Mouse (Mus musculus) heart, adult 2 months (tissue): ENCODE measurements around the gene Lyl1. TPM values are rescaled to one million over a fixed set of nuclear protein-coding genes. Genes with fewer than 3 reads are reported as not detected.

Experiments
- DNase-seq, 2 experiments: peaks; one replicate each; pipeline ENCODE4 v3.0.0; 2021
- H3K27ac ChIP-seq: fragments of 200-600 bp; 2 replicates; pipeline ENCODE4 v1.8.1; 2022
- H3K27me3 ChIP-seq: fragments of 200-500 bp; 2 replicates; pipeline ENCODE4 v1.6.1; 2012; ENCODE audit warnings: mild to moderate bottlenecking, low read length, inconsistent platforms, mixed read lengths; ENCODE audit not compliant: control insufficient read depth, insufficient read depth
- H3K36me3 ChIP-seq: fragments of 200-500 bp; 2 replicates; pipeline ENCODE4 v1.6.1; 2012; ENCODE audit warnings: low read length, inconsistent platforms; ENCODE audit not compliant: control insufficient read depth, insufficient read depth
- H3K4me1 ChIP-seq: fragments of 200-500 bp; 2 replicates; pipeline ENCODE4 v1.6.1; 2011; ENCODE audit warnings: low read length; ENCODE audit not compliant: control insufficient read depth, insufficient read depth
- H3K4me3 ChIP-seq: fragments of 200-600 bp; 2 replicates; pipeline ENCODE4 v1.8.1; 2022
- H3K79me2 ChIP-seq: fragments of 200-500 bp; replicated peaks from 2 replicates; pipeline ENCODE4 v1.6.1; 2012; ENCODE audit warnings: mild to moderate bottlenecking, inconsistent platforms, low read length, moderate library complexity, mixed read lengths; ENCODE audit not compliant: control insufficient read depth, insufficient read depth
- H3K9ac ChIP-seq: fragments of 200-500 bp; 2 replicates; pipeline ENCODE4 v1.6.1; 2012; ENCODE audit warnings: low read depth, mild to moderate bottlenecking, control low read depth, inconsistent platforms, low read length, mixed read lengths
- CTCF ChIP-seq: fragments of 200-600 bp; IDR thresholded peaks from 2 replicates; pipeline ENCODE4 v1.8.1; 2022; ENCODE audit warnings: antibody characterized with exemption, mild to moderate bottlenecking, moderate library complexity
- EP300 ChIP-seq: fragments of 200-500 bp; IDR thresholded peaks from 2 replicates; pipeline ENCODE4 v1.6.1; 2011; ENCODE audit warnings: low read depth, low read length, control low read depth; ENCODE audit not compliant: insufficient read depth
- POLR2A ChIP-seq: fragments of 200-500 bp; IDR thresholded peaks from 2 replicates; pipeline ENCODE4 v1.6.1; 2011; ENCODE audit warnings: mild to moderate bottlenecking, low read depth, low read length, control low read depth; ENCODE audit not compliant: insufficient read depth
- WGBS: fragments of 180-500 bp; shearing (Covaris S2); methylation state at CpG from one replicate; pipeline ENCODE4 v1.1.7; 2018; 5-methylcytosine and 5-hydroxymethylcytosine counted together
- intact Hi-C: fragments of 180-260 bp; cut with DNase I; formaldehyde crosslinking; loops from one replicate; pipeline ENCODE4 v1.15.1; 2025
- polyA plus RNA-seq: library from polyadenylated mRNA; depleted of rRNA; stranded (reverse); fragments of >200 nt; gene quantifications from 2 replicates; pipeline ENCODE4 v1.2.3, GENCODE M21; 2012; rRNA removed
- total RNA-seq, 2 experiments: library from RNA; stranded (reverse); gene quantifications; 2 replicates each; pipeline ENCODE4 v1.2.3; 2021

The Lyl1 gene
- total and polyA plus RNA-seq, 3 experiments = 3.0 to 7.7 (median 3.7) TPM

GRCm38 (mm10) chr8:84743517-84744420 is 42.5 kb downstream of the Lyl1 start:
- peak; percentile 83 to 84 for DNase-seq
- intact Hi-C loops = no loop called here
- no peak overlapping the region for H3K4me3 ChIP-seq
- peak overlapping the region; percentile 14; the same call in 1 of the 2 replicates for H3K9ac ChIP-seq
- H3K27me3 ChIP-seq = no peaks in the 10 kb centered on the region
- 23% methylated on average over 17 of the region's 17 CpGs for WGBS
- H3K27ac ChIP-seq = peak overlapping the region; percentile 78
- H3K4me1 ChIP-seq = peaks cover 40% of the 10 kb centered on the region
- peaks cover 2% of the 10 kb centered on the region; the same call in 1 of the 2 replicates for H3K79me2 ChIP-seq
- H3K36me3 ChIP-seq = no peaks in the 10 kb centered on the region; the same call in 1 of the 2 replicates
- no peak for TF ChIP-seq POLR2A
- 0 out of 2 replicates have a peak, but pooled peaks have one; percentile 29 for TF ChIP-seq EP300

DNA sequence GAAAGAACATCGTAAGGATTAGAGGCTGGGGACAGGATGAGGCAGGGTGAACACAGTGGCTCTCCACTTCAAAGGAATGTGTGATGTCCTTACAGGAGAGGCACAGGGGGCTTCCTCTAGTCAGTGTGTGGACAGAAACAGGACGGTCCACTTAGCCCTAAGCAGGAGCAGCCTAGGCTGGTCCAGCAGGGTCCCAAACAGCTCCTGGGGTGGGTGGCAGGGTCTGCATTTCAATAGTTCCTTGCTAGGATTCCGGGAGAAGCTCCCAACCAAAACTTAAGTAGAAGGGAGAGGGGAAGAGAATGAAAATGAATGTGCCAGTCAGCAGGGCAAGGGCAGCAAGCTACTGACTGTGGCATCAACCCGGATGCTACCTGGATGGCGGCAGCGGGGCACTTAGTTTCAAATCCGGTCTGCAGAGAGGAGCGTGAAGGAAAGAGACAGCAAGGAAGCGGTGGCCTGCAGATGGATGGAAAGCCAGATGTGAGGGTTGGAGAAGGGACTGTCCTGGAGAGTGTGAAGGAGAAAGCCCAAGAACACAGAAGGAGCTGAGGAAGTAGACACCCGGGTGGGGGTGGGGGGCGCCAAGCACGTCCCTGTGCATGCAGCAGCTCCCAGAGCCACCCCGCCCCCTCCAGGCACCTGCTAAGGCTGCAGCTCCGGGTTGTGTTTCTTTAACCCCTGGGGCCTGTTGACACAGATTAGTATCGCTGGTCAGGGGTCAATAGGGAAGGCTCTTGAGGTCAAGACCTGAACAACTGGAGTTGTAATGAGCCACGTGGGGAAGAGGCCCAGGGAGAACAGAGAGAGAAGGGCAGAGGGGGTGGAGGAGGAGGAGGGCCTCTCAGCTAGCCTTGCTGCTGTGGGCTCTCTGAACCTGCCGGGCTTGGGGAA is 44.0 kb downstream of the Lyl1 start:
- peaks cover 2% of the 10 kb centered on the region for H3K79me2 ChIP-seq
- no peak for DNase-seq
- H3K27ac ChIP-seq = no peak overlapping the region
- H3K36me3 ChIP-seq = no peaks in the 10 kb centered on the region; the same call in 1 of the 2 replicates
- intact Hi-C loops = no loop called here
- WGBS = 38% methylated on average over 17 of the region's 17 CpGs
- H3K27me3 ChIP-seq = no peaks in the 10 kb centered on the region
- H3K4me1 ChIP-seq = peaks cover 35% of the 10 kb centered on the region
- H3K9ac ChIP-seq = no peak overlapping the region; the same call in 1 of the 2 replicates
- no peak overlapping the region for H3K4me3 ChIP-seq
- TF ChIP-seq CTCF = no peak
- no peak for TF ChIP-seq POLR2A
- TF ChIP-seq EP300 = no peak

- peaks cover 13% of the 10 kb centered on the region for H3K4me1 ChIP-seq
- intact Hi-C loops = no loop called here
- no peaks in the 10 kb centered on the region for H3K27me3 ChIP-seq
- TF ChIP-seq CTCF (no peak), POLR2A (no peak), EP300 (no peak)
- H3K79me2 ChIP-seq = peaks cover 2% of the 10 kb centered on the region
- H3K36me3 ChIP-seq = no peaks in the 10 kb centered on the region
- H3K27ac ChIP-seq = peak overlapping the region; percentile 40
- WGBS = 68% methylated on average over 16 of the region's 16 CpGs
- DNase-seq = no peak
- no peak overlapping the region for H3K9ac ChIP-seq
- no peak overlapping the region for H3K4me3 ChIP-seq
Observed at GRCm38 (mm10) chr8:84749519-84749918, 48.3 kb downstream of the Lyl1 start.

DNA sequence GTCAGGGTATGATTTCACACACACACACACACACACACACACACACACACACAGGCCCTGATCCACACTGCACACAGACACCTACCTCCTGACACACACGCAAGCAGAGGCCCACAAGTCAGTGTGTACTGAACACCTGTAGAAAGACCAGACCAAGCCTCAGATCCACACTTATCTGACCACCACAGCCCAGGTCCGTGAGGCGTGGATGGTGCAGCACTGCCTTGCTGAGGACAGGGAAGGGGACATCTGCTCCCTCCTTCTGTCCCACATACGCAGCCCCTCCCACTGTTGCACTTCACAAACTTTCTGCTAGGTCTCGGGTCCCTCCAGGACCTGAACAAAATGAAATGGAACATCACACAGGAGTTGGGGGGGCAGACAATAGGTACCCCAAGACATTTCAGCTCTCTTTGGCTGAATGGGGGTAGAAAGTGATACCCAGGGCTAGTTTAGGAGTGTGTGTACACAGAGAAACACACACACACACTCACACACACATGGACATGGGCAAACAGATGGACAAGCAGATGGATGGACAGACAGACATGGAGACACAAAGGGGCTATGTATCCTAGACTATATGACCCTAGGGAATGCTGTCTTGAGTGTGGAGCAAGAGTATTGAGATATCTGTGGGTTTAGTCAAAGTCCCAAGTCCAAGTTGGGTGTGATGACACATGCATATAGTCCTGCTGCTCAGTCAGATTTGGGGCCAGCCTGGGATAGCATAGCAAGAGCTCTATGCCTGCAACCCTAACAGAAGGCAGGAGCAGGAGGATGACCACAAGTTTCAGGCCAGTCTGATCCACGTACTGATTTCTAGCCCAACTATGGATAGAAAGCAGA is 51.7 kb downstream of the Lyl1 start:
- Histone ChIP-seq H3K79me2 (peaks cover 4% of the 10 kb centered on the region), H3K9ac (no peak overlapping the region), H3K27ac (no peak overlapping the region), H3K27me3 (no peaks in the 10 kb centered on the region), H3K36me3 (no peaks in the 10 kb centered on the region), H3K4me1 (peaks cover 7% of the 10 kb centered on the region; the same call in 1 of the 2 replicates), H3K4me3 (no peak overlapping the region)
- no peak for DNase-seq
- WGBS = 89% methylated on average over 6 of the region's 6 CpGs
- intact Hi-C loops = no loop called here
- TF ChIP-seq CTCF (no peak), EP300 (no peak), POLR2A (no peak)

Other genes starting within 250 kb of the Lyl1 start
- gene Ier2, start 38.6 kb upstream of the Lyl1 start, total RNA-seq = 10 to 100 TPM; 11.8 to 13.0 TPM
- gene Ier2, start 38.6 kb upstream of the Lyl1 start, polyA plus RNA-seq = 6.8 and 8.1 TPM in 2 replicates
- 10 to 100 TPM; 32.0 to 37.4 TPM for gene Trmt1, start 15.2 kb upstream of the Lyl1 start, total RNA-seq
- gene Trmt1, start 15.2 kb upstream of the Lyl1 start, polyA plus RNA-seq = 39.9 and 50.8 TPM in 2 replicates
- gene Nacc1, start 13.6 kb upstream of the Lyl1 start, total RNA-seq = 10 to 100 TPM; 30.5 to 31.0 TPM
- 45.3 and 50.5 TPM in 2 replicates for gene Nacc1, start 13.6 kb upstream of the Lyl1 start, polyA plus RNA-seq
- under 1 TPM in 1 of 2 experiments, not detected in 1; 0.55 TPM for gene G430095P16Rik, start 21.6 kb downstream of the Lyl1 start, total RNA-seq
- 0.70 TPM in 1 of 2 replicates, not detected in the other for gene G430095P16Rik, start 21.6 kb downstream of the Lyl1 start, polyA plus RNA-seq
- 100 to 1,000 TPM; 274 to 297 TPM for gene Nfix, start 98.9 kb downstream of the Lyl1 start, total RNA-seq
- 49.0 and 68.7 TPM in 2 replicates for gene Nfix, start 98.9 kb downstream of the Lyl1 start, polyA plus RNA-seq
- 10 to 100 TPM; 11.2 to 12.3 TPM for gene Dand5, start 121.4 kb downstream of the Lyl1 start, total RNA-seq
- gene Dand5, start 121.4 kb downstream of the Lyl1 start, polyA plus RNA-seq = 6.1 and 7.6 TPM in 2 replicates
- 10 to 100 TPM; 27.4 to 29.7 TPM for gene Gadd45gip1, start 130.1 kb downstream of the Lyl1 start, total RNA-seq
- 13.4 and 21.2 TPM in 2 replicates for gene Gadd45gip1, start 130.1 kb downstream of the Lyl1 start, polyA plus RNA-seq
- 10 to 100 TPM; 85.1 to 87.6 TPM for gene Rad23a, start 139.2 kb downstream of the Lyl1 start, total RNA-seq
- 77.3 and 101 TPM in 2 replicates for gene Rad23a, start 139.2 kb downstream of the Lyl1 start, polyA plus RNA-seq
- 100 to 1,000 TPM; 352 to 416 TPM for gene Calr, start 145.5 kb downstream of the Lyl1 start, total RNA-seq
- 154 and 269 TPM in 2 replicates for gene Calr, start 145.5 kb downstream of the Lyl1 start, polyA plus RNA-seq
- 10 to 100 TPM; 21.8 to 24.5 TPM for gene Farsa, start 155.5 kb downstream of the Lyl1 start, total RNA-seq
- 32.5 and 41.4 TPM in 2 replicates for gene Farsa, start 155.5 kb downstream of the Lyl1 start, polyA plus RNA-seq
- gene Syce2, start 170.7 kb downstream of the Lyl1 start, total RNA-seq = 1 to 10 TPM; 2.6 to 4.3 TPM
- gene Syce2, start 170.7 kb downstream of the Lyl1 start, polyA plus RNA-seq = 0.33 and 0.64 TPM in 2 replicates
- gene Gcdh, start 192.5 kb downstream of the Lyl1 start, total RNA-seq = 10 to 100 TPM; 71.5 to 89.9 TPM
- 134 and 148 TPM in 2 replicates for gene Gcdh, start 192.5 kb downstream of the Lyl1 start, polyA plus RNA-seq
- gene Klf1, start 200.5 kb downstream of the Lyl1 start, total RNA-seq = under 1 TPM in 1 of 2 experiments, not detected in 1; 0.16 TPM
- 0.08 and 0.23 TPM in 2 replicates for gene Klf1, start 200.5 kb downstream of the Lyl1 start, polyA plus RNA-seq
- 1 to 10 TPM; 6.5 to 9.6 TPM for gene Dnase2a, start 207.1 kb downstream of the Lyl1 start, total RNA-seq
- gene Dnase2a, start 207.1 kb downstream of the Lyl1 start, polyA plus RNA-seq = 9.2 and 10.9 TPM in 2 replicates
- gene Mast1, start 235.9 kb downstream of the Lyl1 start, total RNA-seq = under 1 TPM; 0.07 to 0.10 TPM
- 0.16 and 0.18 TPM in 2 replicates for gene Mast1, start 235.9 kb downstream of the Lyl1 start, polyA plus RNA-seq
- not detected for gene Rtbdn, start 245.5 kb downstream of the Lyl1 start, total RNA-seq
- gene Rtbdn, start 245.5 kb downstream of the Lyl1 start, polyA plus RNA-seq = not detected in 2 replicates